Comparison of ENCODE assay signal across 24 mouse cellular contexts in the genomic region with DNA sequence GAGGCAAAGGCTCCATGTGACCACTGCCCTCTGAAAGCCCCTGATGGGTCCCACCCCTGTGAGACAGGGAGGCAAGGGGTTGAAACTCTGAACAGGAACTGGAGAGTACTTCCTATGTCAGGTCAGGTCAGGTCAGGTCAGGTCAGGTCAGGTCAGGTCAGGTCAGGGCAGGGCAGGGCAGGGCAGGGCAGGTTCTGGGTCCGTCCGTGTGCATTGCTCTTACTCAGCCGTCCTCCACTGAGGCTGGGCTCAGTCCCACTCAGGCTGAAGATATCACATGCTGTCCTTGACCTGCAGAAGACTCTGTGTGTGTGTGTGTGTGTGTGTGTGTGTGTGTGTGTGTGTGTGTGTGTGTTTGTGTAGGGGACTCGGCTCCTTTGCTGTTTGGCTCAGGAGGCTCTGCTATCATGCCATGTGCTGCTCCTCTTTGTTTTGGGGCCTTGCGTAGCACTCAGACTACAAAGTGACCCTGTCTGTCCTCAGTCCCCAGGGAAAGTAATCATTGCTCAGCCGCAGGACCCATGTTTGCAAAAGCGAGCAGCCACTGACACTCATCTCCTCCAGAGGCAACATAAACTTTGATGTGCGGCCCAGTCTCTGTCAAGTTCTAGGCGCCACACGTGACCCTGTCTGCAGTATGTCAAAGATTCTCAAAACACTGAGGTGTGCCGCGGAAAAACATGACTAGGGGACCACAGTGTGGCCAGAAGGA.
DNase-seq lines count a peak whose midpoint lies in the region; ATAC-seq and TF ChIP-seq lines count a peak whose summit lies in the region.
"Had no signal": no experiment of that assay in that cellular context is flagged by ENCODE, and none has a peak within 500 bp of the region (broad histone marks: within the 10 kb centered on the region; RNA-seq: fewer than 3 reads in every experiment).

No protein-coding gene starts in this region.

- no peaks in the 10 kb centered on the region for H3K36me3 ChIP-seq in liver, postnatal 0 days (replicated peaks; ENCODE audit: insufficient read depth, low read length)
- no peaks in the 10 kb centered on the region for H3K36me3 ChIP-seq in lung, embryonic 16.5 days (ENCODE audit: control insufficient read depth, insufficient read depth, low read length)
- no peaks in the 10 kb centered on the region for H3K36me3 ChIP-seq in liver, embryonic 13.5 days
- H3K36me3 ChIP-seq: forebrain, embryonic 10.5 days; hindbrain, embryonic 10.5 days; hindbrain, embryonic 13.5 days had no signal

- no peaks in the 10 kb centered on the region for H3K4me1 ChIP-seq in liver, postnatal 0 days (ENCODE audit: insufficient read depth)
- no peaks in the 10 kb centered on the region; the same call in 1 of the 2 replicates for H3K4me1 ChIP-seq in lung, embryonic 16.5 days (replicated peaks; ENCODE audit: control insufficient read depth, insufficient read depth, low read length)
- H3K4me1 ChIP-seq in liver, embryonic 13.5 days (replicated peaks) = 0 out of 2 replicates have a peak, but pooled peaks cover 9% of the 10 kb centered on the region

- no peak overlapping the region for H3K9ac ChIP-seq in liver, postnatal 0 days (replicated peaks)
- no peak overlapping the region for H3K9ac ChIP-seq in lung, embryonic 16.5 days (ENCODE audit: low read length)
- no peak overlapping the region for H3K9ac ChIP-seq in liver, embryonic 13.5 days
- H3K9ac ChIP-seq: forebrain, embryonic 13.5 days; hindbrain, embryonic 13.5 days had no signal

- no peak for TF ChIP-seq EP300 in liver, postnatal 0 days (IDR thresholded peaks at IDR 0.05; ENCODE audit: low read depth)

- H3K27me3 ChIP-seq in liver, postnatal 0 days (ENCODE audit: insufficient read depth, low read length) = no peaks in the 10 kb centered on the region
- no peaks in the 10 kb centered on the region for H3K27me3 ChIP-seq in lung, embryonic 16.5 days (ENCODE audit: control insufficient read depth, insufficient read depth, low read depth, low read length)
- no peaks in the 10 kb centered on the region for H3K27me3 ChIP-seq in liver, embryonic 13.5 days
- H3K27me3 ChIP-seq: hindbrain, embryonic 13.5 days had no signal

- WGBS in liver, postnatal 0 days (ENCODE audit: insufficient replicate concordance) = 50% methylated on average over 12 of the region's 12 CpGs
- WGBS in lung, embryonic 16.5 days = 29% methylated on average over 11 of the region's 12 CpGs
- WGBS in liver, embryonic 13.5 days (ENCODE audit: insufficient replicate concordance) = 55% methylated on average over 12 of the region's 12 CpGs

- peak; percentile 24 for DNase-seq in liver
- no peak for DNase-seq in liver, postnatal 0 days
- no peak for DNase-seq in lung, postnatal 25 days (ENCODE audit: low spot score)
- no peak for DNase-seq in liver, embryonic 13.5 days
- DNase-seq in lung, postnatal 14 days = peak; percentile 13
- DNase-seq in thymus, postnatal 14 days = no peak
- DNase-seq in heart, postnatal 25 days (ENCODE audit: low spot score) = no peak
- DNase-seq: adrenal gland, adult 8-10 months; adrenal gland, postnatal 25 days; cerebellum, adult 18-20 months; cerebellum, adult 9-10 months; cerebellum, postnatal 14 days; gastrocnemius, adult 2 months; gastrocnemius, postnatal 14 days; heart, adult 11 months; heart, postnatal 36 days had no signal

- intact Hi-C loops in heart, postnatal 25 days (cut with DNase I) = no loop called here

- H3K27ac ChIP-seq in liver, postnatal 0 days (ENCODE audit: low read depth) = no peak overlapping the region
- no peak overlapping the region for H3K27ac ChIP-seq in lung, embryonic 16.5 days (ENCODE audit: low read length)
- H3K27ac ChIP-seq in liver, embryonic 13.5 days = no peak overlapping the region
- H3K27ac ChIP-seq: forebrain, embryonic 10.5 days; forebrain, embryonic 13.5 days; gastrocnemius, adult 2 months; hindbrain, embryonic 10.5 days; hindbrain, embryonic 13.5 days had no signal

- no peak overlapping the region for H3K4me2 ChIP-seq in liver, postnatal 0 days (ENCODE audit: low read depth, low read length)
- no peak overlapping the region for H3K4me2 ChIP-seq in lung, embryonic 16.5 days (ENCODE audit: low read depth, low read length)
- no peak overlapping the region for H3K4me2 ChIP-seq in liver, embryonic 13.5 days
- H3K4me2 ChIP-seq: forebrain, embryonic 13.5 days; heart, embryonic 11.5 days; hindbrain, embryonic 13.5 days had no signal

- H3K9me3 ChIP-seq in liver, postnatal 0 days (ENCODE audit: low read length) = no peaks in the 10 kb centered on the region
- H3K9me3 ChIP-seq in lung, embryonic 16.5 days (ENCODE audit: control insufficient read depth, low read length) = no peaks in the 10 kb centered on the region
- H3K9me3 ChIP-seq in liver, embryonic 13.5 days (replicated peaks) = no peaks in the 10 kb centered on the region
- H3K9me3 ChIP-seq: forebrain, embryonic 10.5 days; forebrain, embryonic 13.5 days; hindbrain, embryonic 10.5 days; hindbrain, embryonic 13.5 days had no signal

- TF ChIP-seq CTCF in liver, postnatal 0 days (IDR thresholded peaks at IDR 0.05; ENCODE audit: low read depth) = no peak

- no peak overlapping the region for H3K4me3 ChIP-seq in liver, postnatal 0 days (ENCODE audit: low read depth, low read length)
- H3K4me3 ChIP-seq in lung, embryonic 16.5 days (ENCODE audit: low read length) = no peak overlapping the region
- H3K4me3 ChIP-seq in liver, embryonic 13.5 days (replicated peaks) = no peak overlapping the region
- H3K4me3 ChIP-seq: forebrain, embryonic 10.5 days; forebrain, embryonic 13.5 days; gastrocnemius, adult 2 months; hindbrain, embryonic 10.5 days; hindbrain, embryonic 13.5 days had no signal

- no peak for ATAC-seq in liver, postnatal 0 days
- ATAC-seq in lung, embryonic 16.5 days (ENCODE audit: low read depth) = peak; percentile 77
- ATAC-seq in liver, embryonic 13.5 days (ENCODE audit: low read depth) = peak; percentile 69
- ATAC-seq: activated CD4-positive, CD25-positive, alpha-beta regulatory T cell, adult 4 months; forebrain, embryonic 13.5 days; forebrain, embryonic 16.5 days had no signal

Comparison
In these comparisons a context has a peak if more than half of its experiments do, and no peak if none do; other contexts are left out.
1. DNase-seq: peak in liver (single experiment) and lung, postnatal 14 days (single experiment); none in liver, postnatal 0 days (single experiment), lung, postnatal 25 days (single experiment), liver, embryonic 13.5 days (single experiment), thymus, postnatal 14 days (single experiment) and heart, postnatal 25 days (single experiment).